Mouse (Mus musculus): ENCODE measurements around the gene Trib2.

GRCm38 (mm10) chr12:15765996-15766395, 50.7 kb downstream of the Trib2 start:
- TF ChIP-seq POLR2A (IDR thresholded peaks at IDR 0.05; ENCODE audit: borderline replicate concordance, low read depth, low read length) = no peak
- no peak for TF ChIP-seq CTCF (IDR thresholded peaks at IDR 0.05; ENCODE audit: low read depth, low read length)
